Mouse (Mus musculus) embryonic stem cell, embryonic (primary cell): ENCODE results near the gene Foxp1.

Source experiments
- CTCF ChIA-PET, 4 experiments: fragments of 300-600 bp in 2 of 4; fragments of 350-600 bp in 2 of 4; sonication (Branson Sonifier 250); formaldehyde crosslinking; loops; one replicate each; lab custom pipeline; 2022; ENCODE audit warnings: inconsistent platforms in 2 of 4; lab: Charles Lee
- POLR2A ChIA-PET, 4 experiments: fragments of 300-600 bp in 2 of 4; fragments of 350-600 bp in 2 of 4; sonication (Branson Sonifier 250); formaldehyde crosslinking; loops; one replicate each; lab custom pipeline; 2022; ENCODE audit warnings: antibody characterized with exemption in 4 of 4, inconsistent platforms in 1 of 4; lab: Charles Lee

The Foxp1 gene

DNA sequence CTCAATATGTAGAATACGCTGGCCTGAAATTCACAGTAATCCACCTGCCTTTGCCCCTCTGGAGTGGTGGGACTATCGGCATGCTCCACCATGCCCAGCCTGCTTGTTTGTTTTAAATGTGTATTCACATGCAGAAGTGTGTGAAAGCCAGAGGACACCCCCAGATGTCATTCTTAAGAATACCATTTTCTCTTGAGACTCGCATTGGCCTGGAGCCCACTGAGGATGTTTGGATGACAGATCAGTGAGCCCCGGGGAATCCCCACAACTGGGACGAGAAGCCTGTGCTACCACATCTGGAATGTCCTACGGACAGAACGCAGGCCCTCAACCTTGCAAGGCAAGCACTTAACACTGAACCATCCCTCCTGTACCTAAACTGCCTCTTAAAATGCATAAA lies 479.3 kb downstream of the Foxp1 start:
- POLR2A ChIA-PET, result interaction anchor here in 1 of 4 experiments (1.0 kb wide), 1 partner anchor 9 kb away, joined by 3 read pairs; no protein-coding TSS in a partner anchor
- CTCF ChIA-PET, result no interaction called here

DNA sequence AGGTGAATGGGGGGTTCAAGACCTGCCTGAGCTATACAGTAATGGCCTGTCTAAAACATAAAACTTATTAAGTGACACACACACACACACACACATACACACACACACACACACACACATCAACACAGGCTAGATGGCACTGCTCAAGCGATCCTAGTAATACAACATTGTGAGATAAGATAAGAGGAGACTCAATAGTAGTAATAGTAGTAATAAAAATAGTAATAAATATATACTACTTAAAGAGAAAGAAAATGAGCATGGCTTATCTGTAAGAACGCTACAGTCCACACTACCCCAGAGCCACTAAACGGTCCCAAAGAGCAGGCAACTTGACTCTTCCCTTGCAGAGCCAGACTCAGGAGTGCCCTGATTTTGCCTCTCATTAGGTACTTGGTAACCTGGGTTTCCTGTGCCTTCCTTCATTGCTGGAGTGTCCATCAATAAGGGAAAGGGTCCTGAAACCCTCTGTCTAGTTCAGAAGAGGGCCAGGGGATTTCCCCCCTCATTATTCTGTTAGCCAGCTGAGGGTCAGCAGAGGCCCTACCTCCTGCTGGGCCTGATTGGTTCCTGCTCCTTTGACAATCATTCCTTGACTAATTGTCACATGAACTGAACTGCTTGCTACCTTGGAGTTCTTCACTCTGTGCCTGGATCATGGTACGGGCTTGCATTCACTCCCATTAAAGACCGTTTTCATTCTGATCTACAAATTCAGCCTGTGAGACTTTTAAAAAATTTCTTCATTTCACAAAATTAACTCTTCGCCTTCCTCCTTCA lies 480.2 kb downstream of the Foxp1 start:
- POLR2A ChIA-PET, result no interaction called here
- CTCF ChIA-PET, result no interaction called here

DNA sequence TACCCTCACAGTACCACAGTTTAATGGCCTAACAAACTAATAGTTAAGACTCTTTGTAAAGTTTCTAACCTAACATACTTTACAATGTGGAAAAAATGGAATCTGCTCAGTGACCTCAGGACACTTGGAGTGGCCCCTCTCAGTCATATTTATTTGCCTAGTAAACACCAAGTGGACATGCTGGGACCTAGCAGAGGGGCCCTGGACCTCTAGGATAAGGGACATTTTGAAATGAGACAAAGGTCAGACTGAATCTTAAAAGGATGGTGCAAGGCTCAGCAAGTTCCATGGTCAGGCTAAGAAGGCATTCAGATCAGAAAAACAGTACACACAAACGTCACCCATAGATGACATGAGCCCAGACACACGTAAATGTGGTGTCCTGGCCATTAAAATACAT lies 483.5 kb downstream of the Foxp1 start:
- ChIA-PET POLR2A (interaction anchor here in 1 of 4 experiments (0.6 kb wide), 1 partner anchor 385 kb away, joined by 5 read pairs; no protein-coding TSS in a partner anchor), CTCF (no interaction called here)

DNA sequence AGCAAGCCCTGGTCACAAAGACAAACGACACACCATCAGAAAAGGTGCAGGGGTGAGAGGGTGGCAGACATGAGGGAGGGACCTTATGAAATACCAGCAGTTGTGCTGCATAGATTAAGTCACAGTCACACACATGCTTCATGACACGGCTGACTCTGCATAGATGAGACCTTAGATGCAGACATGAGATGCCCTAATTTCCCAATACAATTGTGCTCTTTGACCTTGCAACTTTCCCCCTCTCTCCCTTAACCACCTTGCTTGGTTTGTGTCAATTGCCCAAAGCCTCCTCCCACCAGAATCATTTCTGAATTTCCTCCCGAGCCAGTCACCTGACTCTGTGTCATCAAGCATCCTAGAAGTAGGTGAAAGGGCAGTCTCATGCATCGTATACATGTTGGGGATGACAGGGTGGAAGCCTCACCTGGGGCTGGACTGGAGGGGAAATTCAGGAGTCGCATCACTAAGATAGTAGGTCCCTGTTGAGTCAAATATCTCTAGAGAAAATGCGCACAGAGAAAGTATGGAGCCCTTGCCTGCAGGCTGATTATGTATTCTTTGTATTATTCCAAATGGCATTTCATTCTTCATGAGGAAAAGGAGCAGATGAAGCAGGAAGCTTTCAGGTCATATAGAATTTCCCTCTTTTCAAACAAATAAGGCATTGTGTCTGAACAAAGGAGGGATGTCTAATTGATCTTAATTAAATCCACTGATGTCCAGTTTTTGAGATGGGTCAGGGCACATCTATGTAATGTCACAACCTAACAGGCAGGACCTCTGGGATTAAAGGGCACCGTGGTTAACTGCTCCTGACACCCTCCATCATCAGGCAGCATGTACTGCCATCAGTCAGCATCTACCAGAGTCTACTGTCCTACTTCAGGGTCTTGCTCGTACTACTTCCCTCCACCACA lies 486.8 kb downstream of the Foxp1 start:
- CTCF ChIA-PET, result interaction anchor here in 2 of 4 experiments (0.6 to 1.6 kb wide), 3 partner anchors 46 to 114 kb away, joined by 4 to 6 read pairs (median 5); no protein-coding TSS in a partner anchor
- POLR2A ChIA-PET, result no interaction called here

DNA sequence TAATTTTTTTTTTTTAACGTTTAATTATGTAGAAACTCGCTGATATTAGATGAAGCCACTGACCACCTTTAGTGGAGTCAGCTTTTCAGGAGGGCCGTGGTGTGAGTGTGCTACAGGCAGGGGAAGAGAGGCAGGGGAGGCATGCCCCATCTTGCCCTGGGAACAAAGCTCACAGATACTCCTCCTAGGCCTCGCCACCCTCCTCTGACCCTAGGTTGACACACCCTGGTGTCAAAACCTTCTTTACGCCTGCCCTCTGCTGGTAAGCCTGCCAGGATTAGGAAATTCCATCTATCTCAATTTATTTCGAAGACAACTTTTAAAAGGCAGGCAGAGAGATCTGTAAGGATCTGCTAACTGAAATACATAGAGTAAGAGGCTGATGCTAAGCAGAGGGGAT lies 489.5 kb downstream of the Foxp1 start:
- CTCF ChIA-PET, result interaction anchor here in 2 of 4 experiments (0.5 to 2.1 kb wide), 6 partner anchors 10 to 490 kb away, joined by 3 to 8 read pairs (median 4); no protein-coding TSS in a partner anchor

DNA sequence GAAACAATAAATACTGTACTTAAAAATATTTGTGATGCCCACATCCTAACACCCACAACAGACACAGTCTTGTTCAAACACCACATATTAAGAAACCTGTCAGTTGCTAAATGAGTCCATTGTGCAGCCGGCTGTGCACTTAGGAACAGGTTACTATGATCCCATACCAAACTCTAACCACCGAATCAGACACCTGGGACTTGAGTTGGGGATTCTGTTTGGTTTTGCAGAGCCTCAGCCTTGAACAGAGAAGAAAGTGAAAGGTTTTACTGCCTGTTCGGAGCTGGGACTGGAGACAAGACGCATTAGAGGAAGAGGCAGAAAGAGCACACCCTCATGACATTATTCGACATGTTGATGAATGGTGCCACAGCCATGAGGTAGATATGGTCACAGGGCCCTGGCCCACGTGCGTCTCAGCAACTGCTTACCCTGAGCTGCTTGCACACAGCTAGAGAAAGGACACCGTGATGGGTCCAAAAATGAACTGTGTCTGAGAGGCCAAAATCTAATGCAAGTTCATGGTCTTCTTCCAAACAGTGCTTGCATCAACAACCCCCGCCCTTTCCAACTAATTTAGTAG lies 491.1 kb downstream of the Foxp1 start:
- CTCF ChIA-PET, result interaction anchor here in 1 of 4 experiments (0.6 kb wide), 1 partner anchor 18 kb away, joined by 6 read pairs; no protein-coding TSS in a partner anchor
- POLR2A ChIA-PET, result interaction anchor here in 1 of 4 experiments (0.7 kb wide), 1 partner anchor 502 kb away, joined by 3 read pairs; no protein-coding TSS in a partner anchor

More for the DNA sequence above, 489.5 kb downstream of the Foxp1 start:
- POLR2A ChIA-PET, result interaction anchor here in 1 of 4 experiments (0.6 kb wide), 1 partner anchor 469 kb away, joined by 3 read pairs; no protein-coding TSS in a partner anchor

DNA sequence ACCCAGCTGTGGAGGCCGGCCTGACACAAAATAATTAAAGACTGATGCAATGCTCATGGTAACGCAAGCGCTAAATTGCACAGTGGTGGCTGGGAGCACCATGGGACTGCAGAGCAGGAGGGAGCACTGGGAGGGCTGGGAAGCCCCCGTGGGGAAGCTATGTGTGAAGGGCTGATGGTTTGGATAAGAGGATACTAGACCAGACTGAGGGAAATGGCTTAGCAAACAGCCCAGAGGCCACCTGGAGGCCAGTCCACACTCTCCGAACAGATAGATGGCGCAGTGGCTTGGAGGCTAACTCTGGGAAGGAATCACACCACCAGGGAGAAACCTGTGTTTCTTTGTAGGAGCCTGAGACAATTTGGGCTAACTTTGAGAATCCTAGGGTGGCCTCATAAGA lies 492.3 kb downstream of the Foxp1 start:
- ChIA-PET CTCF (no interaction called here), POLR2A (interaction anchor here in 1 of 4 experiments (0.8 kb wide), 1 partner anchor 22 kb away, joined by 3 read pairs; no protein-coding TSS in a partner anchor)

DNA sequence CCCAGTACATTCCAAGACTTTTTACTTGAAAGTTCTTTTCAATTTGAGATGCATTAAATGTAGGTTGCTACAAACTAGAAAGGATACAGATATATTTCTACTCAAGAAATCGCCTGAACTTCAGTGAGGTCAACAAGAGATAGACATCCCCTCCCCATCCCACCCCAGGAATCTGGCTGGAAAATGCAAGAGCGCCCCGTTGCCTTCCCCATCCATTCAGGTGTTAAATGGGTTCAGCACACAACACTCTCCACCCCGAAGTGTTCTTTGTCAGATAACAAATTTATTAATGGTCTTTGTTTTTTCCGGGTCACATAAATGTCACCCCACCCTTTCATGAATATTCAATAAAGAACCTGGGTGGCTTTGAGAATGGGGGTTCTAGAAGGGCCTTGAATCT lies 493.1 kb downstream of the Foxp1 start:
- POLR2A ChIA-PET, result interaction anchor here in 1 of 4 experiments (0.6 to 0.8 kb wide), 3 partner anchors 22 to 855 kb away, joined by 3 to 5 read pairs (median 3); no protein-coding TSS in a partner anchor
- CTCF ChIA-PET, result interaction anchor here in 2 of 4 experiments (0.6 to 0.7 kb wide), 3 partner anchors 101 to 1498 kb away, joined by 3 to 12 read pairs (median 6); no protein-coding TSS in a partner anchor

DNA sequence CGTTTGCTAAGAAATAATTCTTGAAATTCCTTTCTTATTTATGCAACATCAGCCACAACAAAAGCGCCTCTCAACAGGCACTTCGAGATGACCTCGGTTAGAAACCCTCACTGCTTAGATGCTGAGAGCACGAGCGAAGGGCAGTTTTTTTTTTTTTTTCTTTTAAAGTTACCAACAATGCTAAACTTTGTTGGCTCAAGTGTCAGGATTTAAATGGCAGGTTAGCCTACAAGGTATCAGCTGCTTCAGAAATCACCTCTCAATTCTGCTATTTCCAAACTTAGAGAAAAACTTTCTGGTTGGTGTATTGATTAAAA lies 493.6 kb downstream of the Foxp1 start:
- POLR2A ChIA-PET, result interaction anchor here in 2 of 4 experiments (0.6 to 0.7 kb wide), 3 partner anchors 11 to 855 kb away, joined by 3 to 5 read pairs (median 5); no protein-coding TSS in a partner anchor
- CTCF ChIA-PET, result interaction anchor here in 2 of 4 experiments (0.6 to 0.7 kb wide), 3 partner anchors 101 to 1499 kb away, joined by 3 to 12 read pairs (median 6); no protein-coding TSS in a partner anchor

DNA sequence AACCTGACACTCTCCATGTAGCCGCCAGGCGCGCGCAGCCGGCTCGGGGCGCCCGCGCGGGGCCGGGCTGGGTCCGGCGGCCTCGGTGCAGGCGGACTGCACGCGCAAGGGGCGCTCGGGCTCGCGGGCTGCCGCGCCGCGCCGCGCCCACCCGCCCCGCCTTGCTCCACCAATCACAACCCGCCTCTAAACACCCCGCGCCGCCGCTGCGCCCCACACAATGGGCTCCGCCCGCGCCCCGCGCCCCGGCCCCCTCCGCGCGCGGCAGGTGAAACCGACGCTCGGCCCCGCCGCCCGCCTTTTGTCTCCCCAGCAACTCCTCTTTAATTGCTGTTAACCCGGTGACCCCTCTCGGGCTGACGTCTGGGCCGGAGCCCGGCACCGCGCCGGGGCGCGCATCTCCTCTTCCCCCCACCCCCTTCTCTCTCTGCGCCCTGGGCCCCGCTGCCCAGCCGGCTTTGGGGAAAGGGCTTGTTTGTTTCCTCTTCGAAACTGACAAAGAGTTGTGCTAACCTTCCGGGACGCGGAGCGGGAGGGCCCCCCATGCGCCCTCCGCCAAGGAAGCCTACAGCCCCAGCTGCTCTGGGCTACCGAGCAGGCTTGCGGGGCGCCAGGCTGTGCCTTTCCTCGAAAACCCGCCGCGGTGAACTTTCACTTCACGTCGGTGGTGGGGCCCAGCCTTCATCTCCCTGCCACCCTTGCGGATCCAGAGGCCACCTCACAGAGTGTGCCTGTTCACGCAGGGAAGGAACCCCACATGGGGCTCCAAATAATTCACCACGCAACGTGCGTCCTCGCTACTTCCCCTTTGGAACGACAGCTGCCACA lies 494.1 kb downstream of the Foxp1 start:
- ChIA-PET POLR2A (interaction anchor here (0.6 to 1.3 kb wide), 9 partner anchors 11 to 1067 kb away, joined by 3 to 5 read pairs (median 3); no protein-coding TSS in a partner anchor), CTCF (interaction anchor here in 2 of 4 experiments (0.6 to 0.7 kb wide), 3 partner anchors 100 to 1499 kb away, joined by 3 to 12 read pairs (median 6); no protein-coding TSS in a partner anchor)

DNA sequence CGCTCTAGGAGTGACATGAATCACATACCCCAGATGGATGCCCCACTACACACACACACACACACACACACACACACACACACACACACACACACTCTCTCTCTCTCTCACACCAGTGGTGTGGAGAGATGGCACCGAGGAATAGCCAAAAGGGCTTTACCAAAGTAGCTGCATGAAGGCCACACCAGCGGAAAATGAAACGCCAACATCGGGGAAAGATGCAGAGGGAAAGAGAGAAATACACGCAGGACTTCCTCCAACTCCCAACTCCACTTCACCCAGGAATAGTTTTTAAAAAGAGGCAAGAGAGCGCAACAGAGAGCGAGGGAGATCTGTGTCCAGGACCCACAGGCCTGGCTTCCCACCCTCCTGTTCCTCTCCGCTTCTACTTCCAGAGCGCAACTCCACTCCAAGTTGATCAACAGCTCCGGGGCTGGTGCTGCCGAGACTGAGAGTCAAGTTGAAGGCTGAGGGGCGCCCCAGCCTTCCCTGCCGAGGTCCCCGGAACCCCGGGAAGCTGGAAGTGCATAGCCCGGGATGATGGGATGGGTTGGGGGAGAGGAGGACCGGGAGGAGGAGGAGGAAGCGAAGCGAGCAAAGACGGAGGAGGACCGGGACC lies 494.9 kb downstream of the Foxp1 start:
- POLR2A ChIA-PET, result interaction anchor here (0.6 to 1.3 kb wide), 7 partner anchors 12 to 1066 kb away, joined by 3 to 6 read pairs (median 3); no protein-coding TSS in a partner anchor
- CTCF ChIA-PET, result interaction anchor here in 1 of 4 experiments (0.6 kb wide), 1 partner anchor 1000 kb away, joined by 9 read pairs; no protein-coding TSS in a partner anchor

DNA sequence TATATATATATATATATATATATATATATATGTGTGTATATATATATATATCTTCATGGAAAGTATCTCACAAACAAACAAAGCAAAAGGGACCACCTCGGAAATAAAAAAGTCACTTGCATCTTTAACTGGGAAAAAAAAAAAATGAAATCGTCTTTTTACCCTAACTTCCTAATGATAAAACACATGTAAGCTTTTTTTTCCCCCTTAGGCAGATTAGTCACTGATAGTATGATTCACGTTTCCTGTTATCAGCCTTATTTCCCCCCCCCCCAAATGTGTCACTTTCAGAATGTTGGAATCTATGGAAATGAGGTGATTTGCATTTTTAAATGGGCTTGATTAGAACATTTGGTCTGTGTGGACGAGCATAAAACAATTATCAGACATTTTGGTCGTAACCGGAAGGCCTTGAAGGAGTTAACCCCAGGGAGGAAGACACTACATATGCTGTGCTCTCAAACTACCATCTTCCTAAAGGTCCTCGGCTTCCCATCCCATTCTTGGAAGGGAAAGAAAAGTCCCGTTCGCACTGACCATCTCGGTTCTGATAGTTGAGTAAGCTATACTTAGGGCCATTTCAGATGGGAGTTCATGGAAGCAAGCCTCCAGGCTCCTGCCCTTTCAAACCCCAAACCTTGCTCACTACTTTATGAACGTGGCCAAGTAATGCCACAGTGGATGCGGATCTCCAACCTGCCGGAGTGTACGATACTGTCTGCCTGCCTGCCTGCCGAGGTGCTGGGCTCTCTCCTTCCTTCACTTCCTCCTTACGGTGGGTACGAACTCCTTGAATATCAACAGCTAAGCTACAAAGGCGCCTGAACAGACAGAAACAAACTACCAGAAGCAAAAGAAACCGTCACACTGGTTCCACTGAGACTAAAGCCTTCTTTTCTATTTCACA lies 495.6 kb downstream of the Foxp1 start:
- CTCF ChIA-PET, result interaction anchor here in 1 of 4 experiments (0.6 to 1.0 kb wide), 2 partner anchors 19 to 999 kb away, joined by 3 to 9 read pairs; no protein-coding TSS in a partner anchor
- POLR2A ChIA-PET, result interaction anchor here in 2 of 4 experiments (0.7 to 1.6 kb wide), 4 partner anchors 11 to 77 kb away, joined by 3 to 6 read pairs (median 4); no protein-coding TSS in a partner anchor

DNA sequence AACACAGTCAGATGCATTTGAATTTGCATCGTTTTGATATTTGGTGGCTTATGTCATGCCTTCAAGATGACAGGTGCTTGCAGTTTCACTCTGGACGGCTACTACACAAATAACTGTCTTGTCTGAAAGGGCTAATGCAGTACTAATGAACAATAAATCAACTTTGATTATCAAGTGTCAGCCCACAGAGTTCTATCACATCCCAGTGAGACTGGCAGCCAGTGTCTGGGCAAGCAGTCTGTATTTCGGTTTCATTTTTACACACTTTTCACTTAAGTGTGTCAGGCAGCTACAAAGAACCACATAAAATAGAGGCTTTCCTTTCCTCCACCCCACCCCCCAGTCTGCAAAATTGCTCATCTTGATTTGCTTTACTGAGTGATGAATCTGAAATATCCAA lies 496.5 kb downstream of the Foxp1 start:
- CTCF ChIA-PET, result interaction anchor here in 1 of 4 experiments (1.0 kb wide), 1 partner anchor 18 kb away, joined by 3 read pairs; no protein-coding TSS in a partner anchor
- POLR2A ChIA-PET, result interaction anchor here in 2 of 4 experiments (0.6 to 1.6 kb wide), 3 partner anchors 10 to 494 kb away, joined by 3 to 9 read pairs (median 4); no protein-coding TSS in a partner anchor

DNA sequence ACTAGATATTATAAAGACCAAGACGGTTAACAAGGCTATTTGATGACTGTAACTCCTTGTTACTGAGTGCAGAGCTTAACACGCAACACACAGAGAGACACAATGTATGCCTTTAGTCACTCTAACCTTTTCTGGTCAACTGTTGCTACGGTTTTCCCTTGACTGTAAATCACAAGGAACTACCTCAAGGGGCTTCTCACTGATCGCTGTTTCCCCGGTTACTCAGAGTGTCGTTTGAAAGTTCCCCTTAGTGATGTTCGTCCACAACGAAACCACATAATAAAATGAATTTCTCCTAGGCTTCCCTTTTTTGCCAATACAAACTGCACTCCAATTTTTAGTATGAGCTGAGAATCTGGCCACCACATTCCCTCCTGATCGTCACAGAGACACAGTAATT lies 497.9 kb downstream of the Foxp1 start:
- POLR2A ChIA-PET, result interaction anchor here in 3 of 4 experiments (0.6 to 1.3 kb wide), 4 partner anchors 12 to 56 kb away, joined by 3 to 4 read pairs (median 3); no protein-coding TSS in a partner anchor

More for the DNA sequence above, 497.9 kb downstream of the Foxp1 start:
- CTCF ChIA-PET, result no interaction called here
